Mouse (Mus musculus): ENCODE results near the gene Fbxo7.
A peak's percentile ranks its signal among the peaks of the same experiment; 100 is the strongest.
"Not testable (repeated sequence)": the region's sequence is repeated elsewhere in the genome, so short reads cannot be mapped to it uniquely, and the experiment has no call there.

Fbxo7 gene

GRCm38 (mm10) chr10:86021749-86022473 is at the start of gene Fbxo7:
Gene Fbxo7 (plus strand): TSS chr10:86021972.
- peak; percentile 90 for DNase-seq (ENCODE audit: low read depth, low spot score)

GRCm38 (mm10) chr10:85972915-85973314 is 48.9 kb upstream of the Fbxo7 start:
- DNase-seq (ENCODE audit: low read depth, low spot score) = no peak

GRCm38 (mm10) chr10:85989412-85990115 is 32.2 kb upstream of the Fbxo7 start:
- no peak for DNase-seq (ENCODE audit: low read depth, low spot score)

- DNase-seq (ENCODE audit: low read depth, low spot score) = no peak
Observed at GRCm38 (mm10) chr10:85992412-85992811, 29.4 kb upstream of the Fbxo7 start.

GRCm38 (mm10) chr10:85993836-85994235 is 27.9 kb upstream of the Fbxo7 start:
- no peak for DNase-seq (ENCODE audit: low read depth, low spot score)

GRCm38 (mm10) chr10:85994543-85995104 is 27.1 kb upstream of the Fbxo7 start:
- DNase-seq (ENCODE audit: low read depth, low spot score) = no peak

GRCm38 (mm10) chr10:86000447-86000846 is 21.3 kb upstream of the Fbxo7 start:
- DNase-seq (ENCODE audit: low read depth, low spot score) = no peak

GRCm38 (mm10) chr10:86006455-86006854 is 15.3 kb upstream of the Fbxo7 start:
- no peak for DNase-seq (ENCODE audit: low read depth, low spot score)

- no peak for DNase-seq (ENCODE audit: low read depth, low spot score)
Observed at GRCm38 (mm10) chr10:86009688-86010087, 12.1 kb upstream of the Fbxo7 start.

- no peak for DNase-seq (ENCODE audit: low read depth, low spot score)
Observed at GRCm38 (mm10) chr10:86010636-86011035, 11.1 kb upstream of the Fbxo7 start.

- DNase-seq (ENCODE audit: low read depth, low spot score) = no peak
Observed at GRCm38 (mm10) chr10:86011172-86011571, 10.6 kb upstream of the Fbxo7 start.

GRCm38 (mm10) chr10:86011781-86012180 is 10.0 kb upstream of the Fbxo7 start, which contains the start of gene Bpifc:
Gene Bpifc (minus strand): TSS chr10:86011895.
- no peak for DNase-seq (ENCODE audit: low read depth, low spot score)

- DNase-seq (ENCODE audit: low read depth, low spot score) = no peak
Observed at GRCm38 (mm10) chr10:86017781-86018180, 4.0 kb upstream of the Fbxo7 start.

- no peak for DNase-seq (ENCODE audit: low read depth, low spot score)
Observed at GRCm38 (mm10) chr10:86018813-86019212, 3.0 kb upstream of the Fbxo7 start.

- DNase-seq (ENCODE audit: low read depth, low spot score) = no peak
Observed at GRCm38 (mm10) chr10:86021408-86021748, 394 bp upstream of the Fbxo7 start.

- DNase-seq (ENCODE audit: low read depth, low spot score) = no peak
Observed at GRCm38 (mm10) chr10:86022474-86022816, 673 bp downstream of the Fbxo7 start.

- no peak for DNase-seq (ENCODE audit: low read depth, low spot score)
Observed at GRCm38 (mm10) chr10:86023149-86023548, 1.4 kb downstream of the Fbxo7 start.

- DNase-seq (ENCODE audit: low read depth, low spot score) = no peak
Observed at GRCm38 (mm10) chr10:86025906-86026305, 4.1 kb downstream of the Fbxo7 start.

GRCm38 (mm10) chr10:86026354-86026753 is 4.6 kb downstream of the Fbxo7 start:
- no peak for DNase-seq (ENCODE audit: low read depth, low spot score)

- DNase-seq (ENCODE audit: low read depth, low spot score) = not testable (repeated sequence)
Observed at GRCm38 (mm10) chr10:86026807-86027206, 5.0 kb downstream of the Fbxo7 start.

GRCm38 (mm10) chr10:86030743-86031142 is 9.0 kb downstream of the Fbxo7 start:
- no peak for DNase-seq (ENCODE audit: low read depth, low spot score)

GRCm38 (mm10) chr10:86032517-86032916 is 10.7 kb downstream of the Fbxo7 start:
- DNase-seq (ENCODE audit: low read depth, low spot score) = peak; percentile 19
